Mouse (Mus musculus) G1E-ER4 (cell line): ENCODE data around the gene Mid1. TPM values are rescaled to one million over a fixed set of nuclear protein-coding genes. Genes with fewer than 3 reads are reported as not detected.

ENCODE experiments used
- GATA1 ChIP-seq: IDR thresholded peaks from one replicate; pipeline ENCODE4 v1.8.0; 2012; ENCODE audit warnings: low read length, inconsistent platforms
- polyA plus RNA-seq: library from polyadenylated mRNA; stranded (reverse); fragments of >175 nt; gene quantifications from 2 replicates; pipeline ENCODE4 v1.2.3, GENCODE M21; 2012

Gene Mid1
- polyA plus RNA-seq, result 0.05 and 0.11 TPM in 2 replicates

DNA sequence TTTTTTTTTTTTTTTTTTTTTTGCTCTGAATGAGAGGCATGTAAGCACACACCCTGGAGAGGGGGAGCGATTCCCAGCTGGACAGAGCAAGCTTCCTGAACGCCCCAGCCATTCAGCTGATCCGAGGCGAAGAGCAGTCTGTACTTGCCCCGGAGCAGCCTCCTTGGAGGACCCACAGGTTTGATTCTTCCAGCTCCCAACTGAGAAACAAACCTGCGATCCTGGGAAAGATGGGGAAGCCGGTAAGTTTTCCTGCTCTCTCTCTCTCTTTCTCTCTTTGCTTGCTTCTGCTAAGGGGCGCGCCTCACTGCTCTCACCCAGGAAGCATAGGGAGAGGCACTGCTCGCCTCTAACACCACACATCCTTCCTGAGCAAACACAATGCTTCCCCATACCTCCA is at the start of gene Mid1:
Mid1 (plus strand) TSS at position 69 of the 400 bp plus-strand sequence.
- TF ChIP-seq GATA1, result no peak

DNA sequence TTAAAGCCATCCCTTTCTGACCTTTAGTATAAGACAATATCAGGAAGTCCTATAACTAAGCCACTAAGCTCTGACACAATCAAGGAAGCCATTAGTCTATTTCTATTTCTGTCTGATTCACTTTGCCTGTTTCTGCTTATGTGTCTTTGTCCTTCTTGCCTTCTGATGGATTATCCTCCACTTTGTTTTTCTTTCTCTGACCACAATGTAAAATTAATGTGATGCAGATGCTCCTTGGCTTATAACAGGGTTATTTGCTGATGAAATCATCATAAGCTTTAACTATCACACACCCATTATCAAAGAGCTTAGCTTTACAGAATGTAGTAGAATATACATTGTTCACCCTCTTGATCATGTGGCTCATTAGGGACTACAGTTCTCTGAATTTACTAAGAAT is 11.9 kb upstream of the Mid1 start:
- no peak for TF ChIP-seq GATA1

DNA sequence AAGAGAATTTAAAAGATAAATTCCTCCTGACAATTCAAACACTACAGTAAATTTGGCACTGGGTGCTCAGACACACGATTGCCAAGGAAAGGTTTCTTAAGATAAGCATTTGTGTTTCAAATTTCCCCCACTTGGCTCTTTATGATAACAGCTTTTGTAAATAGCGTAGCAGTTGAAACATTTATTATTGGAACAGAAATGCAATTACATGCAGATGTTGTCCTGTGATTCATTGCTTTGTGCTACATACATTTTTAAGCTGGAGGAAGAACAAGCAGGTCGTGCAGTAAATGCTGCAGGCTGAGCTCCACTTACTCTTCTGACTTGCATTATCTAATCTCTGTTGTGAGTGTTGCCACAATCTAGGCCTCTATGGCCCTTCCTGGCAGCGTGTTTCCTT is 8.7 kb upstream of the Mid1 start:
- TF ChIP-seq GATA1, result no peak

DNA sequence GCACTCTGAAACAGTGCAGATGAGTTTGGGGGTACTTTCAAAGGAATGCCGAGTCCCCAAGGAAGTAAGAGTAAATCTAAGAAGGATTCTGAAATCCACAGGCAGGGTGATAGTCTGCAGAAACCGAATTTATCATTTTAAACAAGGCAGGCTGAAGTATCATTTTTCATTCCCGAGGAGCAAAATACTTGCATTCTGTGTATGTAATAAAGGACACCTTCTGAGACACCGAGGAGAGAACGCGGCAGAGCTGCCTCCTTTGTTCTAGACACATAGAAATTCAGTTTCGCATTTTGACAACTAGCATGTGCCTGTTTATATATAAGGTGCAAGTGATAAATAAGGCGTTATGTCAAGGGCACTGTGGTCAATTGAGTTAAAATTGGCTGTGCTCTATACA is 732 bp downstream of the Mid1 start:
- no peak for TF ChIP-seq GATA1

DNA sequence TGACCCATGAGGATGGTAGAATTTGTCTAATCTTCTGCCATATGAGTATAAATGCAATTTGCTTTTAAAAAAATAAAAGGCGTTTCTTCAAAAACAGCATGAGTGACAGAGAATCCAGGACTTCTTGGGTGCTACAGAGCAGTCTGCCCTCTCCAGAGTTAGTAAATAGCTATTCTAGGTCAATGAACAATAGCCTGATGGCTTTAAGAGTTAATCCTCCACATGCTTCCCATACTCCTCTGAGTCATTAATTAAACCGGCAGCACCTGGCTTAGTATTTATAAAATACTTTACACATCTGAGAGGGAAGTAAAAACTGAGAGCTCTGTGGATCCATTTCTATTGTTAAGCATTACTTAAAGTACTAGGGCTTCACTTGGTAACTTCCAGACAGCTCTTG is 6.2 kb downstream of the Mid1 start:
- no peak for TF ChIP-seq GATA1

DNA sequence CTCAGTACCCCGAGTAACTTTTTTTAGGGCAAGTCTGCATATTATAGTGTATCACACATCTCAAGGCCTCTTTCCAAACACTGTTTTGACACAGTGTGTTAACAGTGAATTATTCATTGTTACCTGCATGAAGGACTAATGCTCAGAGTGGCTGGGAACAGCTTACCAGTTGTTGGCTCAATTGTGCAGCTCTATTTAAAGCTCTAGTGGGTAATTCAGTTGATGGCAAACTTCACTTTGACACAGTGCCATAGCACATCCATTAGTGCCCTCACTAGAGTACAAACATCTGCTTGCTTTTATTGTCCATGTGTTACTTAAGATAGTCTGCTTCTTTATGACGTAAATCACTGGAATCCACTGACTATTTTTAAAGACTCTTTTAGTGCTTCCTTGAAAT is 6.7 kb downstream of the Mid1 start:
- no peak for TF ChIP-seq GATA1

DNA sequence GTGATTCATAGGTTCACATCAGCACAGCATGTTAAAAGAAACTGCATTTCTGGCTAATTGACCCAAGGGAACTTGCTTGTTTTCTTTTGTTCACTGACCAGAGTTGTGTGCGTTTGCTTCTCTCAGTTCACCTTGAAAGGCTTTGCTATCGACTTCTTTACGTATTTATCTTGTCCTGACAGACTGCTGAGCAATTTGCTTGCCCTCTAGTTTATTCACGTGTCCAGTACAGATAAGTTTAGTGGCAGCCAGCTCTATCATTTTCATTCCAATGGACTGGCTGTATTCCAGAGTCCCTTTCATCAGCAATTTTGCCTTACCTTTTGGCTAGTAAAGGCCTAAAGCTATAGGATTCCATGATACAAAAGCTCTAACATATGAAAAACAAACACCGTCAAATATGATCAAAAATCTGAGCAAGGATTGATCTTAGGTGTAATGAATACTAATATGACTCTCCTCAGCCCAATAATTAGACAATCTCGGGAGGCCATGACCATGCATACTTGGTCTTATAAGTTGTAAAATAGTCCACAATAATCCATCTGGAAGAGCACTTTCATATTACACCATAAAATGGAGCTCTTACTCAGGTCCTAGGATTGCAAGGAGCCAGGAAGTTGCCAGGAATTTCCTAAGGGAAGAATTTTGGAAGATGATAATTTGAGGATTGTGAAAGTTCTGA is 7.4 kb downstream of the Mid1 start:
- no peak for TF ChIP-seq GATA1

DNA sequence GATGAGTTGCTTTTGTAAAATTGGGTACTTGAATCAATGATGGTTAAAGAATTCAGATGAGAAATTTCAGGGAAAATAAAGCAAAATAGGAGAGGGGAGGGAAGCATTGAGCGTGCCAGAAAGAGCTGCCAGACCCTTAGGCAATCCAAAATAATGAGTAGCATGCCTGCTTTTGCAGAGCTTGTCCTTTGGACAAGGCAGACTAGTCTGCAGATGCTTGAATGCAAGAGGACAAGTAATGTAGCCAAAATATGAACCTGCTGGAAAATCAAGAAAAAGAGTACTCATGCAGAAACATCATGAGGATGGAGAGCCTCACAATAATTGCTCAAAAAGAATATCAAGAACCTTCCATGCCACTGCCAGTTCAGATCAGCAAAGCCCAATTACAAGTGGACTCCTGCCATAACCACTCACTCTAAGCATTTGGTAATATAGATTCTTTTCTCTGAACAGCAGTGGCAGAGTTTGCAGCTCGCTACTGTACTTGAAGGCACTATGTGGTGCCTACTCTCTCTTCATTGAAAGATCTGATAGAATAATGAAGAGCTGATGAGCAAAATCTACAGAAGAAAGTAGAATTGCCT is 19.1 kb downstream of the Mid1 start:
- no peak for TF ChIP-seq GATA1

DNA sequence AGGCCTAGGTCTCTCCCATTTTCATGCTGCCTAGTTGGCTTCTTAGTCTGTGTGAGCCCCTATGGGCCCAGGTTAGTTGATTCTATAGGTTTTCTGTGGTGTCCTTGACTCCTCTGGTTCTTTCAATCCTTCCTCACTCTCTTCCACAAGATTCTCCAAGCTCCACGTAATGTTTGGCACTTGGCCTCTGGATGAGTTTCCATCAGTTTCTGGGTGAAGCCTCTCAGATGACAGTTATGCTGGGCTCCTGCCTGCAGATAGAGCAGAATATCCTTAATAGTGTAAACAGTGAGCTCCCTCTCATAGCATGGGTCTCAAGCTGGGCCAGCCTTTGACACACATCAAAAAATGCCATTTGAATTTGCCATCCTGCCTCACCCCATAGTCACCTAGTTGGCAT is 38.5 kb downstream of the Mid1 start:
- no peak for TF ChIP-seq GATA1

DNA sequence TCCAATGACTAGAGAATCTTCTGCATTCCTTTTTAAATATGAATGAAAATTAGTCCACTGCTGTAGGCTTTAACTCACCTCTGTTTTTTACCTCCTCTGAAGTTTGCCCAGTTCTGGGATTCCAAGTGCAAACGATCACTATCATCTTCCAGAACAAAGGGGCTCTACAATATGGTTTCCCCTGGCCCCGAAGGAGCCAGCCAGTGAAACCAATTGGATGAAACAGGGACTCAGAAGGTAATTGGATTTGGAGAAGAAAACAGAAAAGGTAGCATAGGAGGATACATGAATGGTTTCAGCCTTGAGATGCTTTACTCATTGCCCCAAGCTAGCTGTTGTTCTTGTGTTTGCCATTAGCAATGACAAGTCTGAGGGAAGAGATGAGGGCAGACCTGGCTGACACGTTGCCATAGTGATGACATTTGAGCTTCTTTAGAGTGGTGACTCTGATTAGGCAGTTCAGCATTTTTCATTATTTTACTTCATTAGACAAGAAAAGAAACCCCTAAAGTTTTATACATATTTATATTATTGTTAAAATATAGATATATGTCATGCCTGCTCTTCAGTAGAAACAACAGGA is 50.5 kb downstream of the Mid1 start:
- no peak for TF ChIP-seq GATA1

DNA sequence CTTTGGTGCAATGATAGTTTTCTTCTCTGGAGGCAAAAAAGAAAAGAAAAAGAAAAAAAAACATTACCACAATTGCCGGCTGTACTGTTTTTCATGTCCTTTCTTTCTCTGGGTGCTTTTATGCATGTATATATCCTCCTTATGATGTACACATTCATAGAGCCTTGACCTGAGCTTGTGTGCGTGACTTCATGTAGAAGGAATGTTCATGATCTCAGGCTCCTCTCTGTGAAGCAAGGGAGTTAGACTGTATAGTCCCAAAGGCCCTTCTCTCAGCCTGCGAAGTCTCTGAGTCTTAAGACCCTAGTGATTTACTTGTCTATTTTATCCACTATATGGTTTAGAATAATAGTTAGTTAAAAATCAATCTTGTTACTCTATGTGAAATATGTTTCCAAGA is 73.0 kb downstream of the Mid1 start:
- TF ChIP-seq GATA1, result no peak

DNA sequence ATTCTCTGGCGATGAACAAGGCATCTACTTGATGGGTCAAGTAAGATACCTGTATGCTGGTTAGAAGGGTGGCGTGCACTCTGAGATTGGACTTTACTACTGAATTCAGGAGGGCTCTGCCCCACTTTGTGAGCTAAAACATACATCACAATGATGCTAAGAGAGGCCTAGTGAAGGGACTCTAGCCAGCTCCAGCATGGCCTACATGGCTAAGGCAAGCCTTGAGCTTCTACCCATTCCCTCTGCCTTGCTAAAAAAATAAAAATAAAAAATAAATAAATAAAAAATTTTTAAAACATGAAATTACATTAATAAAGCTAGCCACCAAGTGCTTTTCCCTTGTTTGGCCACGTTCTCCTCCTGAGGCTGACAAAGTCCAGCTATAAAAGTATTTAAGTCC is 94.5 kb downstream of the Mid1 start, which contains the start of gene 4933400A11Rik:
4933400A11Rik (minus strand) TSS at position 101 of the 400 bp plus-strand sequence.
- TF ChIP-seq GATA1, result no peak

DNA sequence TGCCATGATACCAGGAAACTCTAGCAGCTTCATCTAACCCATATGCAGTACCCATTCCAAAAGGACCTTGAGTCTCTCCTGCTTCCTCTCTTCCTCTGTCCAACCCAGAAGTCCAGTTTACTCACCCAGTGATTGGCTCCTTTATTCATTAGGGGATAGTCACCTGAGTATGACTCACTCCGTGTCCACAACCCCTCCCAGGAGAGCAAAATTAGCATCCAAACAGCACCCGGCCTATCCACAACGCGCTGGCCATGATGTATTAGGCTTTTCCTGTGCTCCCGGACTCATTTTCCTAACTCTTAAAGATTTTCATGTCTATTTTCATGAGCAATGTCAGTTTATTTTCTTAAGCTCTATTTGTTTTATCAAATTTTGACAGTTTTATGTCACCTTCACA is 104.7 kb downstream of the Mid1 start:
- no peak for TF ChIP-seq GATA1

DNA sequence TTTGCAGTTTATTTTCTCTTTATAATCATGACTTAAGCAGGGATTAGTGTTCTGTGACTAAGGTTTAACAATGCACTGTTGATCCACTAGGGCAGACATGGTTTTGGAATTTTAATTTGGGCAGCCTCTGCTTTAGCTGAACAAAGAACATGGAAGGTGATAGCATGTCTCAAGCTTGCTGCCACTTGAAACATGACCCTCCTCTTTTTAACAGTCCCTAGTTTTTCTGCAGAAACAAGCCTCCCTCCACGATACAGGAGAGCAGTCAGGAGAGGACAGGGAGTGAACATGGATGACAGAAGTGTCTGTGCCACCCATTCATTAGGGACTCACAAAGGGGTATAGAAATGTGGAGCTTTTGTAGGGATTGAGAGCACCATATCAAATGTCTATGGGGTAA is 107.9 kb downstream of the Mid1 start:
- TF ChIP-seq GATA1, result no peak

DNA sequence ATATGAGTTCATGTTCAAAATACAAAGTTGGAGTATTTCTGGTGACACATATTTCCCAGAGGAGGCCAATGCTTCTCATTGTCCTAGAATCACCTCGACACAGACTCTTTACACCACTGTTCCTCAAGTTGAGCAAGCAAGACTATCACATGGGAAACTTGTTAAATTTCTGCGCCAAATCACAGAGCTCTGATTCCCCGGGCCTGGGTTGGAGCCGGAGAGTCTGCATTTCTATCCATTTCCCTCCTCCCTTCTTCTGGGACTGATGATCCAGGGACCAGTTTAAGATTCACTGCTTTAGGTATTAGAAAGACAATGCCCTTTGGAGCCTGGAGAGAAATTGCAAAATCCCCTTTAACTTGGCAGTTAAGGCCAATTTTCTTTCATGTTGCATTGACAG is 109.4 kb downstream of the Mid1 start:
- no peak for TF ChIP-seq GATA1

DNA sequence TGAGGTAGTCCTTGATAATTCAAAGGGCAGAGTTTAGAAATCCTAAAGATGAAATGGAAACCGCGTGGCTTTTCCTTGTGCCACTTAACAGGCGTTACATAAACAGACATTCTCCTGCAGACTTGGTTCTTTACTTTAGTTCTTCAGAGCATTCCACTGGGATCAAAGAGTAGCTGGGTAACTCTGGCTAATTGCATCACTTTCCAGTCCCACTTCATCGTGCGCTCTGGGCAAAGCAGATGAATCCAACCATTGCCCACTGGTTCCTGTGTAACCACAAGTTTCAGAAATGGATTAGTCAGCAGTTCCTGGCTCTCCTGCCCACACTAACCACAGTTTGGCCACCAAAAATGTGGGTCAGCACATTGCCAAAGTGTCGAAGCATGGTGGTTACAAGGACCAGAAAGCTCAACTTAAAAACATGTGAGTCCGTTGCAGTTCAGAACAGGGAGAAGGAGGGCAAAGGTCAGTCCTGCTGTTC is 109.9 kb downstream of the Mid1 start:
- TF ChIP-seq GATA1, result no peak

DNA sequence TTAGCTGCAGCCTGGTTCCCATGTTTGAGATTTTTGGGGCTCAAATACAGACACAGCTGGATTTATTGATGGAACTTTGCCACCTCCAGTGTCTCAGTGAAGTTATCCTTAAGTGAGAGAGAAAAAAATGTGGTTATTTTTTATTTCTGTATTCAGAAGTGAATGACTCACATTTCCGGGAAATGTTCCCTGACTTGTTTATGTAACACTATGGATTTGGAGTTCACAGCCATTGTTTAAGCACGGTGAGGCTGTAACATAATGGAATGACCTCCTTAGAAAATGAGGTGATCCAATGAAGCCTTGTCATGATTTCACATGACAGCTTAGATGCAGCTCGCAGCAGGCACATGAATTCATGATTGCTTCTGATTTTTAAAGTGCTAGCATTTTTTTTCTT is 112.1 kb downstream of the Mid1 start:
- TF ChIP-seq GATA1, result no peak
